Mouse (Mus musculus): ENCODE results near the gene Hsf5.
A peak's percentile ranks its signal among the peaks of the same experiment; 100 is the strongest.

Hsf5 gene

DNA sequence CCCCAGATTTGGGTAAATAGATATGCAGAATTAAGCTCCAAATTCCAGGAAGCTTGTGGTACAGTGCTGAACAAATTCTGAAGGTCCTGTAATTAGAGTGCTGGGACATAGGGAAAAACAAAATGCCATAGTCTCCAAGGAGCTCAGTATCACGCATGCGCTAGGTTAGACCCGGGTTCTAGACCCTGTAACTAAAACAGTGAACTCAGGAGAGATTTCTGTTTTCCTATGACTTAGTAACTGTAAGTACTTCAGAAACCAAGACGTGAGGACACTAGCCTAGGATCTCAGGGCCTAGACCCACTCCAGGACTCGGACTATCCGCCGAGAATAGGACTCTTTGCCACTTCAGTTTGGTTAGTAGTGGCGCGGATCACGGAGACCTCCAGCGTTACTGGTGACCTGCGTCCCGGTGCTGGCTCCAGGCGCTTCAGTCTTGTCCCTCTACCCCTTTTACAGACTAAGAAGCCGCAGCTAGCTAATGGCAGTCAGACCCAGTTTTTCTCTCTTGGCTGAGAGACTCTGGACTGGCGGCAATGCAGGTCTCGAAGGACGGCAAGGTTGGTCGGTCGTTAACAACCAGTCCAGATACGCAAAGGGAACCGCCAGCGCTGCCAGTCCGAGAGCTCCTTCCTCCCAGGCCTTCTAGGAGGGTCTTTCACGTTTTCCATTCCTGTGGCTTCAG lies 26.0 kb upstream of the Hsf5 start:
- DNase-seq (ENCODE audit: low spot score in 2 of 2): peak; percentile 36 to 45

DNA sequence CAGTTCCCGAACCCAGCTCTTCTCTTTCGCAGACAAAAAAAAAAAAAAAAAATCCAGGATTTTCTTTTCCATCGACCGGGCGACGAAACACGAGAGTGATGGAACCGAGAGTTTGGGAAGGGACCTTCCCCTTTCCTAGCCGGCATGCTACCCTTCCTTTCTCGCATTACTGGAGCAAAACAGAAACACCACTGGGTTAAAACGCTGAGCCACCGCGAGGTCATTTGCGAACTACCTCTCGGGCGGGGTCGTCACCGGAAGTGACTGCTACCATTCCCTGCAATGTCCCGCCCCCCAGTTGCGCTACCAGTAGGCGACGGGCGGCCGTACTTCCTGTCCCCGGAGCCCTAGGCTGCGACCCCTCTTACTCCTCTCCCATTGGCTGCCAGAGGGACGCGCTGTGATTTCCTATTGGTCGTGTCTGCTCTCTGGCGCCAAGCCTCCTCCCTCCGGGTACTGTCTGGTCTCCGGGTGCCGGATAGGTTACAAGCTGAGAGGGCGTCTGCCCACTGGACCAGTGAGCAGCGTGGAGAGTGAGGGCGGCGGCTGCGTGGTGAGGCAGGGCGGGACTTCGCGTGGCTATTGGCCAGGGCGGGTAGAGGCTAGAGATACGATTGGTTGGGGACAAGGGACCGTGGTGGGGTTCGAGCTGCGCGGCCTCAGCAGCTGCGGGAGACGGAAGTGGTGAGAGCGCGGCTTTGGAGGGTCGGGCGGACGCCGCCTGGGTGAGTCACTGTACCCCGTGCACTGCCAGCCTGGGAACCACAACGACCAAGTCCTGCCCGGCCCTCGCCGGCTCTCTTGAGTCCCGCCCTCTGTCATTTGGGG lies 25.2 kb upstream of the Hsf5 start, which contains the start of gene Mtmr4:
TSS of gene Mtmr4 (plus strand) at position 637 of the 828 bp plus-strand sequence.
- DNase-seq (ENCODE audit: low spot score in 2 of 2): peak; percentile 100

DNA sequence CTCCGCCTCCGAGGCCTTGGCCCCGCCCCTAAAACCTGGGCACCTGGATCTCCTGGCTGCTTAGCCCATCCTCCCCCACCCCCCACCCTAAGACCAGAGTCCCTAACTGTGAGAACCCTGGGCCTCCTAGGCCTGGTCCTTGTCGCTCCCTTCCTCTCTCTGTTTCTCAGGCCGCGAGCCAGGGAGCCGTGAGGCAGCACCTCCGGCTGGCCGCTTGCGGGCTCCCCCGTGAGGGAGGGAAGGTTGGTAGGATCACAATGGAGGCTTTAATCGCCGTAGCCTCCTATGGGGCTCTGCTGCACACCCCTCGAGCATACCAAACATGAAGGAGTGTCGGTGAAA lies 24.6 kb upstream of the Hsf5 start:
- DNase-seq (ENCODE audit: low spot score in 2 of 2): no peak

DNA sequence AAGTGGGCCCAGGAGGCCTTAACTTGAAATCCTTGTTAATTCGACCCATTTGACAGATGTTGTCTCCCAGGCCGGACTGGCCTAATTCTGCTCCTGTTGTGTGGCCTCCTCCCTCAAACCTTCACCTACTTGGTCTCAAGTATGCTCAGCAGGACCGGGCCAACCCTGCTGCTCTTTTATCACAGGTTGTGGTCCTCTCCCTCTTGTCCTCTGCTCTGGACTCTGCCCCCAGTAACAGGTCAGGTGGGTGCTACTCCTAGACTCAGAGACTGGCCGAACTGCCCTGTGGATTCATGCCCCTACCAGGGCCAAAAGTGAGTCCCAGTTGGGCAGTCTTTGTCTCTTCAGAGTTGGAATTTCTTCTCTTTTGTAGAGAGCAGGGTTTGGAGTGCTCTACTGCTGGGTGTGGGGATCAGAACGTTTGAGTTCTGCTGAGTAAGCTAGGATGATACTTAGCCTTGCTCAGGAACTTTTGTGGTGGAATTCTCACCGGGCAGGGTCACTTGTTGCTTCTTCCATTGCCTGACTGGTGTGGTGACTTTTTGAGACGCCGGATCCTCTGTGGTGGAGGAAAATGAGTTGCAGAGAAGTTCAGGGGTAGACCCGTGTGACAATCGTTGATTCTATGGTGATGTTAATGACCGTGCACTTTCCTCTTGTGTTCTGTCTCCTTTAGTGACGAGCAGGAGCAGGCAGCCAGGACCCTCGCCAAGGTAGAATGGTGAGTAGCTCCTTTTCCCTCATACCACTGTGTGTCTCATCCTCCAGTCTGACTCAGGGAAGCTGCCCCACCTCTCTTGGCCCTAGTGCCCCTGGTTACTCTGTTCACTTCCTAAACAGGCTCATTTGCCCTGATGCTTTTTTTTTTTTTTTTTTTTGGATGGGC lies 24.0 kb upstream of the Hsf5 start:
- DNase-seq (ENCODE audit: low spot score in 2 of 2): no peak

DNA sequence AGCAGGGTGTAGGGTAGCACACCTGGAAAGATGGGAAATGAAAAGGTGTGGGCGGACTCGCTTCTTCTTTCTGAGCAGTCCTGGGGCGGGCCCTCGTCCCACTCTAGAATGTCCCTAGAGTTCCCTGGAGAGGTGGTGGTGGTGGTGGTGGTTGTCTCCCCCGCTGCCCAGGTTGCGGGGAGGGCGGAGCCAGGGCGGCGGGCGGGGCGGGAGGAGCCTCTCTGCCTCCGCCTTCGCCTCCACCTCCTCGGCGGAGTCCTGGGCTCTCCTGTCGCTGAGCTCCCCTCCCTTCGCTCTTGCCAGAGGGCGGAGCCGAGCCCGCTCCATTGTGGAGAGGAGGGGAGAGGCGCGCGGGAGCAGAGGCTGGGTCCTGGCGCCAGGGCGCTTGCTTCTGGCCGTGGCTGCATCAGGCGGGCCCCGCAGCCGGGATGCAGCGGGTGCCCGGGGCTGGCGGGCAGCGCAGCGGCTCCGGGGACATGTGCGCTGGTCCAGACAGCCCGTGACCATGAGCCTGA lies 21.6 kb upstream of the Hsf5 start:
- peak; percentile 32 to 49 for DNase-seq (ENCODE audit: low spot score in 2 of 2)

DNA sequence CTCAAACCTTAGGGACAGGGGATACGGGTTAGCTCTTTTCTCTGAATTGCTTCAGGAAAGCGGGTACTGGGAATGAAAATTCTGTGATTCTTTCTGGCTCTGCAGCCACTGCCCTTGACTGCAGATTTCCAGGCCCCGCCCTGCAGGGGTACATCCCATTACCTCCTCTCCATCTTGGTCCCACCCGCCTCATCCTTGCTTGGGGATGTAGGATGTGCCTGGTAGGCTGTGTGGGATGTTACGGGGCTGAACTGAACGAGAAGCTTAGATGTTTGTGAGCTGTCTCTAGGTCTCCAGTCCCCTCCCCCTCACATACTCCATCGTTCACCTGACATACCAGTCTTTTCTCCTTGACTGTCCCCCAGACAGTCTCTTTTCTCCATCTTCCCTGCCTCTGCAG lies 21.0 kb upstream of the Hsf5 start:
- DNase-seq (ENCODE audit: low spot score in 2 of 2): no peak

DNA sequence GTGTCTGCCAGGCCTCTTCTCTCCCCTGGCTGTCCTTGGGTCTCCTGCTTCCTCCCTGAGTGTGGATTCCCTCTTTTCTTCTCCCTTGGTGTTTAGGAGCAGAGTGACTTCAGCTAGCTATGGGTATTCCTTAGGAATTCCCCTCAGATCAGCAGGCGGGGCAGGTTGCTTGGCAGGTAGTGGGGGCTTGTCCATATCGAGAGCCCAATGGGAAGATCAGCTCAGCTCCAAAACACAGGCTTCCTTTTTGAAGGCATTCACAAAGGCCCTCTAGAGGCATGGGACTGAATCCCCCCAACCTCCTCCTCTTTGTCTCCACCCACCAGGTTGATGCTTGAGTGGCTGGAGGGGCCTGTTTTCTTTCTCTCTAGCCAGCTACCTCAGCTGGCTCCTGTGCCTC lies 20.5 kb upstream of the Hsf5 start:
- DNase-seq (ENCODE audit: low spot score in 2 of 2): no peak

DNA sequence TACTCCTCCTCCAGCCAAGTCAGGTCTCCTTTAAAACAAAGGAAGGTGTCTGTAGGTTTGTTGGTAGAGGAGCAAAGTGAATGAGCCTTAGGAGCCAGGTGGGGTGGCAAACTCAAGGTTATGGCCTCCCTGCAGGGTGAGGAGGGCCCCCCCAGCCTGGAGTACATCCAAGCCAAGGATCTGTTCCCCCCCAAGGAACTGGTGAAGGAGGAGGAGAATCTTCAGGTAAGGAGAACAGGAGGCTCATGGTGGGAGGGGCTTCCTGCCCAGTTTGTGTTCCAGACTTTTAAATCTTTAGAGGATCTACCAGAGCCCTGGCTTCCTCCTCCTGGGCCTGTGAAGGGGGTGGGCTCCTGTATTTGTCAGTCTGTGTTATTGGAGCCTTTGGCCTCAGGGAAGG lies 19.9 kb upstream of the Hsf5 start:
- DNase-seq (ENCODE audit: low spot score in 2 of 2): no peak

DNA sequence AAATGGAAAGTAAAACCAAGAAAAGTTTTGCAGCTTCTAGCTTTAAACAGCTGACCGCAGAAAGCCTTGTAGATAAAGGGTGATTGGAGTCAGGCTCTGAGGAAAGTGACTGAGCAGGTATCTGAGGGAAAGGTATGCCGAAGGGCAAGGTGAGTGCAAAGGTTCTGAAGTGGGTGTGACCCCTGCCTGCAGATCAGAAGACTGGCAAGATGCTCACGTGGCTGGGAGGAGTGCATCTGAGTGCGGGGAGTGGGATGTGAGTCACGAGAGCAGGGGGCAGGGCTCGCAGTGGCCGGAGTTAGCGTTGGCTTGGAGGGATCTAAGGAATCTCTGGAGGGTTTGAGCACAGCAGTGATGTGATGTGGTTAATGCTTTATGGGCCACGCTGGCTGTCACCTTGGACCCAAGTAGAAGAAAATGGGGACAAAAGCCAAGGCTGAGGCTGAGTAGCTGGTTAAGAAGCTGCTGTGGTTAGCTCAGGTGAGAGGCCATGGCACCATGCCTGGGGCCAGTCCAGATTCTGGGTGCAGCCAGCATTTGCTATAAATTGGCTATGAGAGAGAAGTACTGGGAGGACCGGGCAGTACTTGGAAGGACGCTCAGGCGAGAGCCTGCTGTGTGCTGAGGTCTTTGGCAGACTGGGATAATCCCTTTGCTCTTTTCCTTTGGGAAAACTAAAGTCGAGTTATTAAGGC lies 17.4 kb upstream of the Hsf5 start:
- no peak for DNase-seq (ENCODE audit: low spot score in 2 of 2)

DNA sequence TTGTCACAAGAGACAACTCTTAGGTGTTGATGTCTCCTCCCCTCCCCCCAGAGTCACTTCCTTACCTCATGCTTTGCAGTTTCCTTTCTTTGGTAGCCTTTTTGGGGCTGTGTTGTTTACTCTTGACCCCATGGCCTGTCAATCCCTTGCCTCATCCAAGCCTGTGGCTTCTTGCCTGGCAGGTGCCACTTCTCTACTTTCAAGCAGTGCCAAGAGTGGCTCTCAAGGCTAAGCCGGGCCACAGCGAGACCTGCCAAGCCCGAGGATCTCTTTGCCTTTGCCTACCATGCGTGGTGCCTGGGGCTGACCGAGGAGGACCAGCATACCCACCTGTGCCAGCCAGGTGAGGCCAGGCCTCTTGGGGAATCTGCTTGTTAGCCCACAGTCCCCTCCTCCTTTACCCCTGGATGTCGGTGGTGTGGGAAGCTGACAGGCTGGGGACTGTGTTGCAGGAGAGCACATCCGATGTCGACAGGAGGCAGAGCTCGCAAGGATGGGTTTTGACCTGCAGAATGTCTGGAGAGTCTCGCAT lies 16.6 kb upstream of the Hsf5 start:
- DNase-seq (ENCODE audit: low spot score in 2 of 2): no peak

DNA sequence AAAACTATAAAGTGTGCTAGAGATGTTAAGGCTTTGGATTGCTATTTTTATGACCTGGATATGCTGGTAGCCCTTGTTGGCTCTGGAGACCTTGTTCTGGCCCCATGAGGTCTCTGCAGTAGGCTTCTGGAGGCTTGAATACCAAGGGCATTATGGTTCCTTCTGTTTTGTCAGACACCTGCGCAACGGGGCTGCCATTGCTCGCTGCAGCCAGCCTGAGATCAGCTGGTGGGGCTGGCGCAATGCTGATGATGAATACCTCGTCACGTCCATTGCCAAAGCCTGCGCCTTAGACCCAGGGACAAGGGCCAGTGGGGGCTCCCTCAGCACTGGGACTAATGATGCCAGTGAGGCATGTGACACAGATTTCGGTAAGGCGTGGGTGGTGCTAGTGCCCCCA lies 14.7 kb upstream of the Hsf5 start:
- no peak for DNase-seq (ENCODE audit: low spot score in 2 of 2)

DNA sequence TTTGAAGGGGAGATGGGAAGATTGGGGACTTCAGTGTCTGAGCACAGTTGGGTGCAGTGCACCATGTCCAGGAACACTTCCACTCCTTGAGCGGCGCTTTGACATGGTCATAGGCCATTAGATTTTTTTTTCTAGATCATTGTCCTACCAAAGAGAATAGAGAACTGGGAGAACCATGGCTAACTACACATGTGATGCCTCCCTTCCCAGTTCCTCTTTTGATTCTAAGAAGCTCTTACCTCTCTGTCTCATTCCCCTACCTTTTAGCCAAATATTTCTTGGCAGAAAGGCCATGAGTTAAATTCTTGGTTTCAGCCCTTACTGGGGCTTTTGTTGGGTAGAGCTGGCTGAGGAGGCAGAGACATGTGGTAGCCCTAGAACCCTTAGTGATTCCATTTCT lies 13.4 kb upstream of the Hsf5 start:
- no peak for DNase-seq (ENCODE audit: low spot score in 2 of 2)

DNA sequence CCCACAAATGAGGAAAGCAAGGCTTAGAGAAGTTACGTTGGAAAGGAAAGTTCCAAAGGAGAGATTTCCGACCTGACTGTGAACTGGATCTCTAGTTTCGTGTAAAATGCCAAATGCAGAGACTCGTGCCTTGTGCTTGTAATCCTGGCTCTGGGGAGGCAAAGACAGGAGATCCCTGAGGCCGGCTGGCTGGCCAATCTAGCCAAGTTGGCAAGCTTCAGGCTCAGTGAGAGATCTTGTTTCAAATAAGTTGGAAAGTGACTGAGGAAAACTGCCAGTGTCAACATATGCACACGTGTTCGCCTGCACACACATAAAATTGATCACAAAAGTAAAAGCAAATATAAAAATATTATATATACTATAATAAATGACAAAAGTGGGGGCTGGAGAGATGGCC lies 7.7 kb upstream of the Hsf5 start:
- no peak for DNase-seq (ENCODE audit: low spot score in 2 of 2)

DNA sequence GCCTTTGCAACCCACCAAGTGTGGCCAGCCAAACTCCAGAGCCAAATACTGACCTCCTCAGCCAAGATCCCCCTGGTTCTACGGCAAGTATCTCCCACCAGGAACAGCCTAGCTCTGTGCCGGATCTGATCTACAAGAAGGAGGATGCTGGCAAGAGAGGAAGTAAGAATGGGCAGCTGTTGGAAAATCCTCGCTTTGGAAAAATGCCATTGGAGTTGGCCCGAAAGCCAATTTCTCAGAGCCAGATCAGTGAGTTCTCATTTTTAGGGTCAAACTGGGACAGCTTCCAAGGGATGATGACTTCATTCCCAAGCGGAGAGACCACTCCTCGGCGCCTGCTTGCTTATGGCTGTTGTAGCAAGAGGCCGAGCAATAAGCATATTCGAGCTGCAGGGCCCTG lies 5.4 kb upstream of the Hsf5 start:
- DNase-seq (ENCODE audit: low spot score in 2 of 2): no peak

DNA sequence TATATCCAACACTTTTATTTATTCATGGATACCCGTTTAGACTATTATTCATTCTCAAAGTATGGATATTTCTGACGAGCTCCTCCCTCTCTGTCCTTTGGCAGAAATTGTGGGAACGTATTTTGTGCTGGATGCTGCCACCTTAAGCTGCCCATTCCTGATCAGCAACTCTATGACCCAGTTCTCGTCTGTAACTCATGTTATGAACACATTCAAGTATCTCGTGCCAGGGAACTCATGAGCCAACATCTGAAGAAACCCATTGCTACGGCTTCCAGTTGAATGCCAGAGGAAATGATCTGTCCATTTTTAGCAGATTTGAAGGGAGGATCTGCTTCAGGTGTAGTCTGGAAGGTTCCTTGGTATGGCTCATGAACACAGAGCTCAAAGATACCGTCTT lies 3.0 kb upstream of the Hsf5 start:
- no peak for DNase-seq (ENCODE audit: low spot score in 2 of 2)

DNA sequence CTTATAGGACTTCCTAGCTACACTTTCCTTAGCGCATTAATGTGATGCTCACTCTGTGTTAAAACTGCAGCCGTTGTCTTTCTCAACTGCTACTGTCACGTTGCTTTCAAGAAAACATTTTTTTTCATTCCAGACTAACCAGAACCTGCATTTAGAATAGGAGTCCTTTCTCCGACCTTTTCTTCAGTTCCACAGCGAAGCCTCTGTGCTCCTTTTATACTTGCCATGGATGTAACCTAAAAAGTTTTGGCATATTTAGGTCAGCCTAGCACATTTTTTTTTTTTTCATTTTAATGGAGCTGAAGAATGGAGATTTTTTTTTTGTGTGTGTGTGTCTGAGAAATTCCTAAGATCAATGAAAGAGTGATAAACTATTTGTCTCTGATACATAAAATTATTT lies 1.4 kb upstream of the Hsf5 start:
- DNase-seq (ENCODE audit: low spot score in 2 of 2): no peak

DNA sequence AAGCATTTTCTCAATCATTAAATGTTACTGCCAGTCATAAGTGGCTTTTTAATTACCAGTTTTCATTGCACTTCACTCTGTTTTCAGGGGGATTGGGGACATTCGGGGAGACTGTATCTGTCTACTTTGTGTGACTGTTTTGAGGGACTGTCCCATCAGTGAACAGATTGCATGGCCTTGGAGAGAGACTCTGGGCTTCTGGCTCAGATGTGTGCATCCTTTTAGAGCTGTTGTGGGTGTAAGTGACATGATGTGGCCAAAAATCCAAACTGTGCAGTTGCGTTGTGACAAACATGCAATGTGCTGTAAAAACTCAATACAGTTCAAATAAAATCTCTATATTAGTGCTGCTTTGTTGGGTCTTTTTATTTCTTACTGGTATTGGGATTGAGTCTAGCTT lies 1.0 kb upstream of the Hsf5 start:
- DNase-seq (ENCODE audit: low spot score in 2 of 2): no peak

DNA sequence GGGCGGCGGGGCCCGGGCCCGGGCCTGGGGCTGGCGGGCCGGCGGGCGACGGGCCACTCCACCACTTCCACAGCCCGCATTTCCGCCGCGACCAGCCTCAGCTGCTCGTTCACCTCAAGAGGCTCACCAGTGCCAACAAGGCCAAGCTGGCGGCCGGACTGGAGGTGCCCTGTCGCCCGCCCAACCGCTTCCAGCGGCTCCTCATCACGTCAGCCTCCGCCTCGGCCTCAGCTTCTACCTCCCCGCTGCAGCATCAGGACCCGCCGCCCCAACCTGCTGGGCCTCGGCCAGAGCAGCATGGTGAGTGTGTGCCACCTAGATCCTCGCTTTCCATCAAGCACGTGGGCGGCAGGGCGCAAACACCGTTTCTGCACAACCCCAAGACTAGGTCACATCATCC lies 642 bp downstream of the Hsf5 start:
- DNase-seq (ENCODE audit: low spot score in 2 of 2): no peak

DNA sequence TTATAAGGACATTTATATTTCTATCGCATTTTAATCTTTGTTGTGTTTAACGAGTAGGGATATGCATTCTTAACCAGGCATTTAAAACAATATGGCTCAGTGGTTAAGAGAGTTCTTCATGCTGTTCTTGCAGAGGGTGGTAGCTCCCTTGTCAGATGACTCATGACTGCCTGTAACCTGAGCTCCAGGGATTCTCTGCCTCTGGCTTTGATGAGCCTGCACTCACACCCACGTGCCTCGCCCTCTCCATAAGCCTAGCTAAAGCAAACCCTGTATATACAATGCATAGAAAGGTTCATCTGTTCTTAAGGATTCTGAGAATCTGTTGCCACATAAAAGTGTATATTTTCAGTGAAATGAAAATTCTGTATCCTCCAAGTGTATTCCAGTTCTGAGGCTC lies 6.2 kb downstream of the Hsf5 start:
- DNase-seq (ENCODE audit: low spot score in 2 of 2): no peak

DNA sequence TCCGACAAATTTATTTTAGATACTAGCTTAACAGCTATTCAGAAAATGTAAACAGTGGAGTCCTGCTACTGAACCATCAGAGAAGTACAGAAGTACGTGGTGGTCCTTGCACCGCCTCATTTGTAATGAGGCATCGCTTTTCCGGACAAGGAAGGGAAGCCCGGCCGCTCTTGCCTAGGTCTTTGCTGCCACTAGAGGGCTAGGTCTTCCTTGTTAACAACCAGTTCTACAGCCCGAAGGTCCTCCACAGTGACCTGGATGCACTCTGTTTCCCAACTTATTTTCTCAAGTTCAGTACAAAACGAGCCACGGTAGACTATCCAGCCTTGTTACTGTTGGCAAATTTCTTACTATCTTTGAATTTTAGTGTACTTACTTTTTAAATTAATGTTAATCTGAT lies 12.9 kb downstream of the Hsf5 start:
- DNase-seq (ENCODE audit: low spot score in 2 of 2): peak; percentile 29 to 51

DNA sequence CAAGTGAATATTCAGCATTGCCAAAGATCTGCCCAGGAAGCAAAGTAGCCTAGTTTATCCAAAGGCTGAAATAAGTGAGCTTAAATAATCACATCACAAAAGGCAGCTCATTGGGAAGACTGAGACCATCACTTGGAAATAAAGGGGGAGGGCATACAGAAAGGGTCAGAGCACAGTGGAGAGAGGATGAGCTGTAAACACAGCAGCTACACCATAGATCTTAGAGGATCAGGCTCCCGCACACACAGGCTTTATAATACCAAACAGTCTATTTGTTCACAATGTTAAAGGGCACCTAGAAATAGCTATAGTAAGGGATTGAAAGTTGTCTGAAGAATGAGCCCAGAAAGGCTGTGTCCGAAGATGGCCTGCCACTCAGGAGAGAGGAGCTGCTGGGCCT lies 21.8 kb downstream of the Hsf5 start:
- DNase-seq (ENCODE audit: low spot score in 2 of 2): no peak
